Mouse (Mus musculus) hindbrain, postnatal 0 days (tissue): ENCODE measurements around the gene Cfap70. TPM values are rescaled to one million over a fixed set of nuclear protein-coding genes. Genes with fewer than 3 reads are reported as not detected.
A peak's percentile ranks its signal among the peaks of the same experiment; 100 is the strongest.

Experiments used
- ATAC-seq: fragments of 200-750 bp; cut with Nextera tagmentation; 2 replicates; pipeline ENCODE4 v1.8.0; 2017; ENCODE audit warnings: mild to moderate bottlenecking, moderate TSS enrichment, moderate library complexity
- DNase-seq: peaks from one replicate; pipeline ENCODE4 v3.0.0-alpha.2; 2015; ENCODE audit warnings: low spot score
- H3K27ac ChIP-seq: fragments of 300-500 bp; sonication (generic); 2 replicates; pipeline ENCODE4 v1.5.1; 2014; ENCODE audit warnings: mild to moderate bottlenecking
- H3K27me3 ChIP-seq: fragments of 300-500 bp; sonication (generic); 2 replicates; pipeline ENCODE4 v1.6.1; 2014; ENCODE audit warnings: low read length, mixed read lengths; ENCODE audit not compliant: insufficient read depth
- H3K36me3 ChIP-seq: fragments of 300-500 bp; sonication (generic); 2 replicates; pipeline ENCODE4 v1.6.1; 2014; ENCODE audit warnings: low read length, mixed read lengths; ENCODE audit not compliant: insufficient read depth
- H3K4me1 ChIP-seq: fragments of 300-500 bp; sonication (generic); 2 replicates; pipeline ENCODE4 v1.6.1; 2014; ENCODE audit warnings: antibody characterized with exemption, low read length, mixed read lengths; ENCODE audit not compliant: insufficient read depth
- H3K4me2 ChIP-seq: fragments of 300-500 bp; sonication (generic); 2 replicates; pipeline ENCODE4 v1.6.1; 2014; ENCODE audit warnings: low read depth, mild to moderate bottlenecking, low read length, moderate library complexity, mixed read lengths
- H3K4me3 ChIP-seq: fragments of 300-500 bp; sonication (generic); 2 replicates; pipeline ENCODE4 v1.5.1; 2014; ENCODE audit warnings: low read length
- H3K9ac ChIP-seq: fragments of 300-500 bp; sonication (generic); replicated peaks from 2 replicates; pipeline ENCODE4 v1.6.1; 2014; ENCODE audit warnings: mild to moderate bottlenecking, low read length, moderate library complexity, mixed read lengths
- H3K9me3 ChIP-seq: fragments of 300-500 bp; sonication (generic); 2 replicates; pipeline ENCODE4 v1.6.1; 2016; ENCODE audit warnings: low read length, mixed read lengths
- CTCF ChIP-seq: IDR thresholded peaks from 2 replicates; pipeline ENCODE4 v1.5.1; 2016; ENCODE audit warnings: antibody characterized with exemption, control low read depth, low read depth
- WGBS: fragments of 180-500 bp; shearing (Covaris S2); extraction: QIAGEN DNeasy Blood & Tissue Kit; methylation state at CpG from one replicate; pipeline ENCODE4 v1.1.7; 2014; 5-methylcytosine and 5-hydroxymethylcytosine counted together
- polyA plus RNA-seq: library from polyadenylated mRNA; unstranded; fragments of >200 nt; fragmentation: Nextera tagmentation; extraction: Ambion mirVana; gene quantifications from 2 replicates; pipeline ENCODE4 v1.2.1, GENCODE M21; 2015
- total RNA-seq: library from RNA; depleted of rRNA; stranded (reverse); fragments of >200 nt; gene quantifications from 2 replicates; pipeline ENCODE4 v1.2.3, GENCODE M21; 2014

Cfap70 gene
- total and polyA plus RNA-seq, 2 experiments from 2014 or later, result 0.31 to 1.8 TPM

- Histone ChIP-seq H3K4me3 (no peak overlapping the region), H3K36me3 (no peaks in the 10 kb centered on the region), H3K4me1 (no peaks in the 10 kb centered on the region), H3K9me3 (no peaks in the 10 kb centered on the region), H3K4me2 (no peak overlapping the region), H3K9ac (no peak overlapping the region), H3K27ac (no peak overlapping the region), H3K27me3 (no peaks in the 10 kb centered on the region)
- no peak for TF ChIP-seq CTCF
- no peak for ATAC-seq
- DNase-seq, result no peak
- WGBS, result 74% methylated on average over 9 of the region's 9 CpGs
Measured at GRCm38 (mm10) chr14:20397220-20397619, 54.8 kb downstream of the Cfap70 start.

- H3K27ac ChIP-seq, result peak within 1 kb of the TSS; percentile 86
- no peaks in the 10 kb centered on the region for H3K4me1 ChIP-seq
- H3K9ac ChIP-seq, result peak within 1 kb of the TSS; percentile 85
- peak; percentile 98 for DNase-seq
- H3K27me3 ChIP-seq, result no peaks in the 10 kb centered on the region
- peaks cover 5% of the 10 kb centered on the region; the same call in 1 of the 2 replicates for H3K36me3 ChIP-seq
- peak within 1 kb of the TSS; percentile 81 for H3K4me3 ChIP-seq
- no peaks in the 10 kb centered on the region for H3K9me3 ChIP-seq
- H3K4me2 ChIP-seq, result peak within 1 kb of the TSS; percentile 56
- peak; percentile 72 for TF ChIP-seq CTCF
- WGBS, result under 1% methylated on average over 68 of the region's 68 CpGs
- peak; percentile 95 for ATAC-seq
Measured at GRCm38 (mm10) chr14:20393205-20393913, 58.7 kb downstream of the Cfap70 start, which contains the start of gene Mrps16. TSS of gene Mrps16 (minus strand) at chr14:20393634.

- Histone ChIP-seq H3K27me3 (no peaks in the 10 kb centered on the region), H3K4me2 (peak overlapping the region; percentile 56; the same call in 1 of the 2 replicates), H3K4me1 (peaks cover 7% of the 10 kb centered on the region; the same call in 1 of the 2 replicates), H3K27ac (no peak overlapping the region), H3K36me3 (peaks cover 5% of the 10 kb centered on the region; the same call in 1 of the 2 replicates), H3K9me3 (no peaks in the 10 kb centered on the region), H3K4me3 (no peak overlapping the region), H3K9ac (no peak overlapping the region)
- no peak for DNase-seq
- ATAC-seq, result no peak
- 92% methylated on average over 3 of the region's 4 CpGs for WGBS
- TF ChIP-seq CTCF, result no peak
Measured at GRCm38 (mm10) chr14:20392326-20392725, 59.7 kb downstream of the Cfap70 start.

- Histone ChIP-seq H3K9ac (peak overlapping the region; percentile 53; the same call in 1 of the 2 replicates), H3K27me3 (no peaks in the 10 kb centered on the region), H3K4me2 (peak overlapping the region; percentile 86), H3K4me3 (peak overlapping the region; percentile 61; the same call in 1 of the 2 replicates), H3K4me1 (peaks cover 7% of the 10 kb centered on the region; the same call in 1 of the 2 replicates), H3K36me3 (peaks cover 5% of the 10 kb centered on the region; the same call in 1 of the 2 replicates), H3K9me3 (no peaks in the 10 kb centered on the region), H3K27ac (peak overlapping the region; percentile 75; the same call in 1 of the 2 replicates)
- WGBS, result 87% methylated on average over 8 of the region's 8 CpGs
- ATAC-seq (no peak), DNase-seq (no peak)
- TF ChIP-seq CTCF, result no peak
Measured at GRCm38 (mm10) chr14:20389446-20390079, 62.5 kb downstream of the Cfap70 start.

- Histone ChIP-seq H3K4me3 (peak within 1 kb of the TSS; percentile 61), H3K4me2 (peak within 1 kb of the TSS; percentile 86), H3K9ac (peak within 1 kb of the TSS; percentile 53), H3K4me1 (peaks cover 7% of the 10 kb centered on the region; the same call in 1 of the 2 replicates), H3K27ac (peak within 1 kb of the TSS; percentile 75), H3K36me3 (peaks cover 5% of the 10 kb centered on the region; the same call in 1 of the 2 replicates), H3K9me3 (no peaks in the 10 kb centered on the region), H3K27me3 (no peaks in the 10 kb centered on the region)
- no peak for TF ChIP-seq CTCF
- WGBS, result under 1% methylated on average over 56 of the region's 59 CpGs
- ATAC-seq (peak; percentile 71), DNase-seq (peak; percentile 96)
Measured at GRCm38 (mm10) chr14:20388441-20389129, 63.4 kb downstream of the Cfap70 start, which contains the start of gene Dnajc9. TSS of gene Dnajc9 (minus strand) at chr14:20388910.

GRCm38 (mm10) chr14:20379753-20380430 is 72.1 kb downstream of the Cfap70 start:
- Histone ChIP-seq H3K4me2 (no peak overlapping the region), H3K4me3 (no peak overlapping the region)

More at GRCm38 (mm10) chr14:20379753-20380430, 72.1 kb downstream of the Cfap70 start:
- Histone ChIP-seq H3K36me3 (peaks cover 40% of the 10 kb centered on the region), H3K27ac (no peak overlapping the region), H3K27me3 (no peaks in the 10 kb centered on the region), H3K9me3 (no peaks in the 10 kb centered on the region), H3K4me1 (no peaks in the 10 kb centered on the region), H3K9ac (no peak overlapping the region)
- no peak for DNase-seq
- 92% methylated on average over 9 of the region's 9 CpGs for WGBS
- TF ChIP-seq CTCF, result no peak
- no peak for ATAC-seq
